Mouse (Mus musculus): ENCODE results near the gene Umad1.

DNA sequence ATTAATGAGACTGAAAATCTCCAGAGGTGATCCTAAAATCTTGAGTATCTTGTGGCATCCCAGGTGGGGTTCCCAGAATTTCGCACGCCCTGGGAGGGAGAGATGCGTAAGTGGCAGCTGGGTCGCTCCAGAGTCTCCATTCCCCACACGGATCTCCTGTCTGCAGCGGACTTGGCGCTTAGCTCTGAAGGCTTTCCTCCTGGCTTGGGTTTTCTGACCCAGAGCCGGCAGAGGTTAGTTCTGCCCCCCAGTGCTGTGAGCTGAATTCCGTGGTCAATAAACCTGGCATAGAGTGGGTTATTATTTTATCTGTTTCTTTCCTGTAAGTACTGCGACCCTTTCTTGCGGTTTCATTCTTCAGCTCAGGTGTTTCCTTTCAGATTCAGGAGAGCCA lies 105.7 kb downstream of the Umad1 start:
- TF ChIP-seq EP300 (optimal IDR thresholded peaks at IDR 0.05) = no peak
- TF ChIP-seq CTCF (IDR thresholded peaks at IDR 0.05; ENCODE audit: low read depth) = no peak
